Mouse (Mus musculus): ENCODE data around the gene Cyp3a16.

DNA sequence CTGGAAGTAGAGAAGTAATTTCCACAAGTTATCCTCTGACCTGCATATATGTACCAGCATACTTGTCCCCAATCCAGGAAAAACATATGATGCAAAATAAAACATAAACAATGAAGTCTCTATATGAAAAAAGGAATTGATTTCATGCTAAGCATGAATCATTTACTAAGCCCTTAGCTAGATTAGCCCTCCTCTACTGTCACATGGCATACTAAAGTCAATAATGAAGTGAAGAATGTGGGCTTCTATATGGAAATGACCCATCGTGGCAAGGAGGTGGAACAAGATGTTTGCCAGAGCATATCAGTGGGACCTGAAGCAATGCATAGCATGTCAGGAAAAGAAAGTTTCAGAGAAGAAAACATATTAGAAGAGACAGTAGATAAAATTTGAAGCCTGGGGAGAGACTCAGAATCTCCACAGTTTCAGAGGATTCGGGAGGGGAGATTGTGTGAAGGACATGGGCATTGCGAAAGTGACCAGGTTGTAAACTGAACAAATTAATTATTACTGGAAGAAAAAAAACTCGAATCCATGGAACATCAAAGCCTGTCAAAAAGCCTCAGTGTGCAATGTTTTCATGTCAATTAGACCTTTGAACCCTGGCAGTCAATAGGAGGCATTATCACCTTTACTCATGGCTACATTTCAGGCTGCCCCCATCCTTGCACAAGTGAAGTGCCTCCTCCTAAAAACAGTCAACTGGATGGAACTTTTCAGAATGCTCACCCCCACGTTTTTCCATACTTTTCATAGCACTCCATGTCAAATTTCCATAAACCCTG lies 5.0 kb downstream of the Cyp3a16 start:
- no peak for TF ChIP-seq CTCF (IDR thresholded peaks at IDR 0.05; ENCODE audit: borderline replicate concordance, insufficient read depth, low read depth, low read length)
- no peak for TF ChIP-seq POLR2A (IDR thresholded peaks at IDR 0.05; ENCODE audit: borderline replicate concordance, insufficient read depth, low read length)
